Mouse (Mus musculus) C2C12 (cell line): ENCODE data around the gene Abhd17c. TPM values are rescaled to one million over a fixed set of nuclear protein-coding genes. Genes with fewer than 3 reads are reported as not detected.
"Not testable (repeated sequence)": the region's sequence is repeated elsewhere in the genome, so short reads cannot be mapped to it uniquely, and the experiment has no call there.

Experiments used
- H3K27me3 ChIP-seq: one replicate; pipeline ENCODE4 v1.6.1; 2011; ENCODE audit not compliant: control insufficient read depth, insufficient read depth, insufficient read length
- H3K36me3 ChIP-seq: one replicate; pipeline ENCODE4 v1.6.1; 2011; ENCODE audit not compliant: control insufficient read depth, insufficient read depth
- H3K4me3 ChIP-seq: one replicate; pipeline ENCODE4 v1.5.1; 2011; ENCODE audit warnings: mild to moderate bottlenecking, control low read depth; ENCODE audit not compliant: poor library complexity, insufficient read depth, severe bottlenecking
- H3K79me2 ChIP-seq: one replicate; pipeline ENCODE4 v1.6.1; 2011; ENCODE audit not compliant: control insufficient read depth, insufficient read depth
- H3K79me3 ChIP-seq: one replicate; pipeline ENCODE4 v1.6.1; 2011; ENCODE audit warnings: low read depth, control low read depth
- H3ac ChIP-seq: one replicate; pipeline ENCODE3; 2011; ENCODE audit warnings: low read depth; ENCODE audit not compliant: control insufficient read depth, insufficient read length
- CEBPB ChIP-seq: IDR thresholded peaks from one replicate; pipeline ENCODE4 v1.6.1; 2011; ENCODE audit warnings: low read depth, mild to moderate bottlenecking, control low read depth, moderate library complexity
- CTCF ChIP-seq: IDR thresholded peaks from one replicate; pipeline ENCODE4 v1.5.1; 2011; ENCODE audit not compliant: control insufficient read depth, insufficient read depth, insufficient read length
- FOSL1 ChIP-seq: IDR thresholded peaks from one replicate; pipeline ENCODE4 v1.8.0; 2011; ENCODE audit warnings: mild to moderate bottlenecking, low read length; ENCODE audit not compliant: poor library complexity, insufficient read depth, severe bottlenecking
- MAX ChIP-seq: IDR thresholded peaks from one replicate; pipeline ENCODE4 v1.6.1; 2011; ENCODE audit warnings: mild to moderate bottlenecking, control low read depth
- MYOD1 ChIP-seq: IDR thresholded peaks from one replicate; pipeline ENCODE4 v1.6.1; 2011; ENCODE audit warnings: low read depth; ENCODE audit not compliant: control insufficient read depth, insufficient read length
- MYOG ChIP-seq: IDR thresholded peaks from one replicate; pipeline ENCODE4 v1.6.1; 2011; ENCODE audit not compliant: control insufficient read depth, insufficient read length; ENCODE audit errors: extremely low read depth
- USF1 ChIP-seq: IDR thresholded peaks from one replicate; pipeline ENCODE4 v1.6.1; 2011; ENCODE audit warnings: low read depth, mild to moderate bottlenecking, control low read depth, moderate library complexity
- polyA plus RNA-seq: library from polyadenylated mRNA; unstranded; fragments of >200 nt; fragmentation: generic; extraction: Trizol; gene quantifications from one replicate; pipeline ENCODE4 v1.2.1, GENCODE M21; 2012; ENCODE audit warnings: missing spikeins

Abhd17c gene
- polyA plus RNA-seq, 1 experiment = 32.9 TPM

- H3K4me3 ChIP-seq = no peak overlapping the region
- no peak for TF ChIP-seq MYOG
- TF ChIP-seq CTCF = no peak
- TF ChIP-seq FOSL1 = no peak
- no peak for TF ChIP-seq MYOD1
- TF ChIP-seq CEBPB = no peak
- TF ChIP-seq MAX = no peak
- TF ChIP-seq USF1 = no peak
- no peaks in the 10 kb centered on the region for H3K27me3 ChIP-seq
- H3K79me3 ChIP-seq = peaks cover 92% of the 10 kb centered on the region
- peaks cover 100% of the 10 kb centered on the region for H3K79me2 ChIP-seq
- no peaks in the 10 kb centered on the region for H3K36me3 ChIP-seq
- no peak overlapping the region for H3ac ChIP-seq
Observed at GRCm38 (mm10) chr7:84132704-84133103, 19.0 kb downstream of the Abhd17c start.

- H3K4me3 ChIP-seq = no peak overlapping the region
- H3K36me3 ChIP-seq = peaks cover under 1% of the 10 kb centered on the region
- TF ChIP-seq MYOD1 (no peak), CTCF (no peak), CEBPB (no peak), FOSL1 (no peak), MAX (no peak), MYOG (no peak), USF1 (no peak)
- no peak overlapping the region for H3ac ChIP-seq
- no peaks in the 10 kb centered on the region for H3K27me3 ChIP-seq
- peaks cover 100% of the 10 kb centered on the region for H3K79me2 ChIP-seq
- H3K79me3 ChIP-seq = peaks cover 92% of the 10 kb centered on the region
Observed at GRCm38 (mm10) chr7:84131736-84132135, 20.0 kb downstream of the Abhd17c start.

- H3K79me3 ChIP-seq = peaks cover 89% of the 10 kb centered on the region
- H3K4me3 ChIP-seq = no peak overlapping the region
- TF ChIP-seq USF1 = peak; percentile 75
- no peak for TF ChIP-seq CTCF
- peaks cover 4% of the 10 kb centered on the region for H3K36me3 ChIP-seq
- H3K27me3 ChIP-seq = no peaks in the 10 kb centered on the region
- H3K79me2 ChIP-seq = peaks cover 100% of the 10 kb centered on the region
- H3ac ChIP-seq = no peak overlapping the region
Observed at GRCm38 (mm10) chr7:84128661-84129060, 23.0 kb downstream of the Abhd17c start.

- no peak for TF ChIP-seq MAX
- no peak for TF ChIP-seq MYOG
- no peak for TF ChIP-seq CEBPB
- no peak for TF ChIP-seq CTCF
- no peak for TF ChIP-seq MYOD1
- no peak for TF ChIP-seq FOSL1
- no peak for TF ChIP-seq USF1
- no peaks in the 10 kb centered on the region for H3K27me3 ChIP-seq
- H3ac ChIP-seq = no peak overlapping the region
- no peak overlapping the region for H3K4me3 ChIP-seq
- peaks cover 87% of the 10 kb centered on the region for H3K79me3 ChIP-seq
- peaks cover 4% of the 10 kb centered on the region for H3K36me3 ChIP-seq
- peaks cover 100% of the 10 kb centered on the region for H3K79me2 ChIP-seq
Observed at GRCm38 (mm10) chr7:84125730-84126129, 26.0 kb downstream of the Abhd17c start.

GRCm38 (mm10) chr7:84123651-84124050, 28.0 kb downstream of the Abhd17c start:
- Histone ChIP-seq H3K79me2 (peaks cover 100% of the 10 kb centered on the region), H3K79me3 (peaks cover 90% of the 10 kb centered on the region)
- not testable (repeated sequence) for H3ac ChIP-seq, H3K27me3 ChIP-seq, H3K4me3 ChIP-seq, H3K36me3 ChIP-seq

GRCm38 (mm10) chr7:84121778-84122177, 29.9 kb downstream of the Abhd17c start:
- Histone ChIP-seq H3K36me3 (peaks cover 4% of the 10 kb centered on the region), H3ac (no peak overlapping the region), H3K27me3 (no peaks in the 10 kb centered on the region), H3K79me3 (peaks cover 90% of the 10 kb centered on the region), H3K79me2 (peaks cover 100% of the 10 kb centered on the region), H3K4me3 (no peak overlapping the region)
- TF ChIP-seq FOSL1 (no peak), MYOD1 (no peak)

- no peaks in the 10 kb centered on the region for H3K36me3 ChIP-seq
- no peak overlapping the region for H3K4me3 ChIP-seq
- TF ChIP-seq MYOG = no peak
- TF ChIP-seq USF1 = no peak
- TF ChIP-seq MAX = no peak
- TF ChIP-seq CEBPB = no peak
- no peak for TF ChIP-seq FOSL1
- TF ChIP-seq MYOD1 = no peak
- TF ChIP-seq CTCF = no peak
- peaks cover 85% of the 10 kb centered on the region for H3K79me3 ChIP-seq
- H3K79me2 ChIP-seq = peaks cover 100% of the 10 kb centered on the region
- H3ac ChIP-seq = no peak overlapping the region
- H3K27me3 ChIP-seq = no peaks in the 10 kb centered on the region
Observed at GRCm38 (mm10) chr7:84120142-84120760, 31.4 kb downstream of the Abhd17c start.
